Mouse (Mus musculus) heart, adult 2 months (tissue): Measurements from ENCODE around the gene Unc13c.

ENCODE experiments used
- CTCF ChIP-seq: fragments of 200-600 bp; IDR thresholded peaks from 2 replicates; pipeline ENCODE4 v1.8.1; 2022; ENCODE audit warnings: antibody characterized with exemption, mild to moderate bottlenecking, moderate library complexity
- EP300 ChIP-seq: fragments of 200-500 bp; IDR thresholded peaks from 2 replicates; pipeline ENCODE4 v1.6.1; 2011; ENCODE audit warnings: low read depth, low read length, control low read depth; ENCODE audit not compliant: insufficient read depth
- POLR2A ChIP-seq: fragments of 200-500 bp; IDR thresholded peaks from 2 replicates; pipeline ENCODE4 v1.6.1; 2011; ENCODE audit warnings: mild to moderate bottlenecking, low read depth, low read length, control low read depth; ENCODE audit not compliant: insufficient read depth

DNA sequence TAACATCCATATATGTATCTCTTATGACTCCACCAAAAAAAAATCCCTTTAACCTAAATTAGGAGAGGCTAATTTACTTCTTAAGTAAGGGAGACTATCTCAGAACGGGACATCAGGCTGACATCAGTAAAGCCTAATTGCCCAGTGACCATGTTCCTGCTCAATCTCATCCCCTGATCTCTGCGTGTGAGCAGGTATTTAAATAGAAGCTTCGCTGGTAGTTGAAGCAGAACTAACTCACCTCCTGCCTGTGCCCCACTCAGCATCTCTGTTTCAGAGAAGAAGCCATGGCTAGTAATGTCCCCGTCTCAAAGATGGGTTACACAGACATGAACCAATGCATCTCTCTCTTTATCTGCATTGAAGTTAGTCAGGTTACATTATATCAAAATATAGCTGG is 255.3 kb downstream of the Unc13c start:
- TF ChIP-seq EP300 (no peak), CTCF (no peak), POLR2A (no peak)
